Mouse (Mus musculus) hindbrain, embryonic 16.5 days (tissue): Measurements from ENCODE around the gene Gm20896. TPM values are rescaled to one million over a fixed set of nuclear protein-coding genes. Genes with fewer than 3 reads are reported as not detected.
"Not testable (repeated sequence)": the region's sequence is repeated elsewhere in the genome, so short reads cannot be mapped to it uniquely, and the experiment has no call there.

Experiments used
- ATAC-seq: fragments of 200-750 bp; cut with Nextera tagmentation; 2 replicates; pipeline ENCODE4 v1.8.0; 2017; ENCODE audit warnings: moderate TSS enrichment, moderate library complexity
- H3K27ac ChIP-seq: fragments of 300-500 bp; sonication (generic); 2 replicates; pipeline ENCODE4 v1.5.1; 2014; ENCODE audit warnings: low read depth, mild to moderate bottlenecking, control low read depth, low read length, moderate library complexity
- H3K27me3 ChIP-seq: fragments of 300-500 bp; sonication (generic); replicated peaks from 2 replicates; pipeline ENCODE4 v1.6.1; 2014; ENCODE audit warnings: low read length; ENCODE audit not compliant: control insufficient read depth, insufficient read depth
- H3K36me3 ChIP-seq: fragments of 300-500 bp; sonication (generic); 2 replicates; pipeline ENCODE4 v1.6.1; 2014; ENCODE audit warnings: mild to moderate bottlenecking, low read length, moderate library complexity, mixed read lengths; ENCODE audit not compliant: control insufficient read depth, insufficient read depth
- H3K4me1 ChIP-seq: fragments of 300-500 bp; sonication (generic); 2 replicates; pipeline ENCODE4 v1.6.1; 2014; ENCODE audit warnings: low read depth, low read length; ENCODE audit not compliant: control insufficient read depth, insufficient read depth
- H3K4me2 ChIP-seq: fragments of 300-500 bp; sonication (generic); 2 replicates; pipeline ENCODE4 v1.6.1; 2014; ENCODE audit warnings: mild to moderate bottlenecking, low read length, control low read depth, moderate library complexity
- H3K4me3 ChIP-seq: fragments of 300-500 bp; sonication (generic); 2 replicates; pipeline ENCODE4 v1.5.1; 2014; ENCODE audit warnings: mild to moderate bottlenecking, low read length, control low read depth, moderate library complexity
- H3K9ac ChIP-seq: fragments of 300-500 bp; sonication (generic); 2 replicates; pipeline ENCODE4 v1.6.1; 2014; ENCODE audit warnings: low read depth, mild to moderate bottlenecking, control low read depth, low read length, moderate library complexity
- H3K9me3 ChIP-seq: fragments of 300-500 bp; sonication (generic); 2 replicates; pipeline ENCODE4 v1.6.1; 2014; ENCODE audit warnings: mild to moderate bottlenecking, low read length, moderate library complexity; ENCODE audit not compliant: control insufficient read depth
- WGBS: fragments of 180-500 bp; shearing (Covaris S2); extraction: QIAGEN DNeasy Blood & Tissue Kit; methylation state at CpG from one replicate; pipeline ENCODE4 v1.1.7; 2014; 5-methylcytosine and 5-hydroxymethylcytosine counted together
- polyA plus RNA-seq: library from polyadenylated mRNA; unstranded; fragments of >200 nt; fragmentation: Nextera tagmentation; extraction: Ambion mirVana; gene quantifications from 2 replicates; pipeline ENCODE4 v1.2.1, GENCODE M21; 2015

Gm20896 gene
- polyA plus RNA-seq = not detected in 2 replicates

DNA sequence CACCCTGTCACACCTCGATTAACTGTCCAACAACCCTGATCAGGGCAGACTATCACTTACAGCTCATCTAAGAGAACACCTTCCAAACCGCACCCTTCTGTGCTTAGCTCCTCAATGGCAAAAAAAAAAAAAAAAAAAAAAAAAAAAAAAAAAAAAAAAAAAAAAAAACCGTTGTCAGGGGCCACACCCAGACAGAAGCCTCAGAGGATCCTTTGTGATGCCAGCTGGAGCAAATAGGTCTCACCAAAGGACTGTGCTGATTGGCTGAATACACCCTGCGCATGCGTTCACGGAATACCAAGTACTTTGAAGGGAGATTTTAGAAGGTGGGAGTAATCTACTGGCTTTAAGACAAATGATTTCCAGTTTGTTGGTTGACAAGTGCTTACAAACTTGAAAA is at the start of gene Gm20896:
TSS of gene Gm20896 (minus strand) at position 101 of the 400 bp plus-strand sequence.
- not testable (repeated sequence) for H3K27ac ChIP-seq, H3K27me3 ChIP-seq, H3K4me1 ChIP-seq, H3K9me3 ChIP-seq, H3K9ac ChIP-seq, ATAC-seq, H3K4me2 ChIP-seq, H3K36me3 ChIP-seq, H3K4me3 ChIP-seq
- 100% methylated on average over 1 of the region's 6 CpGs for WGBS
